Mouse (Mus musculus) stomach, postnatal 0 days (tissue): ENCODE results near the gene Rfx7.

ENCODE experiments used
- CTCF ChIP-seq: IDR thresholded peaks from 2 replicates; pipeline ENCODE4 v1.5.1; 2016; ENCODE audit warnings: antibody characterized with exemption, low read depth, mild to moderate bottlenecking, moderate library complexity
- EP300 ChIP-seq: optimal IDR thresholded peaks from 2 replicates; pipeline ENCODE3; 2016; ENCODE audit warnings: antibody characterized with exemption

- TF ChIP-seq CTCF (no peak), EP300 (no peak)
Measured at GRCm38 (mm10) chr9:72543590-72543989, 11.6 kb downstream of the Rfx7 start.
